Mouse (Mus musculus): ENCODE measurements around the gene Vstm2a. TPM values are rescaled to one million over a fixed set of nuclear protein-coding genes. Genes with fewer than 3 reads are reported as not detected.

The Vstm2a gene
- polyA plus RNA-seq, 1 experiment from 2014 or later, result 1.7 TPM

DNA sequence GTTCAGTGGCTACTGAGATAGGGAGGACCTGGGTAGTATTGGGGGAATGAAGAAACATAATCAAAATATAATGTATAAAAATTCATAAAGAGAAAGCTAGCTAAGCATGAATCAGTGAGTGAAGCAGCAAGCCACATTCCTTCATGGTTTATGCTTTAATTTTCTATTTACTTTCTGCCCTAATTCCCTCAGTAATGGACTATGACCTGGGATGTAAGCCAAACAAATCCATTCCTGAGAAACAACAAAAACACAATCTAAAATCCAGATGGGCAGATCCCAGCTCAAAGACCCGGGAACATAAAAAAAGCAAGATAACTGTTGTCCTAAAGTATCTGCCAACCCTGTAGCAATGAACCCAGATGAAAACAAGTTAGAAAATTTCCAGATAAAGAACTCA is 39.0 kb downstream of the Vstm2a start:
- no peaks in the 10 kb centered on the region for H3K27me3 ChIP-seq (ENCODE audit: control insufficient read depth, insufficient read depth, low read length)
- no peaks in the 10 kb centered on the region for H3K36me3 ChIP-seq (ENCODE audit: control insufficient read depth, insufficient read depth, low read length)
- H3K27ac ChIP-seq (ENCODE audit: low read length), result no peak overlapping the region
- no peak overlapping the region for H3K4me2 ChIP-seq (replicated peaks; ENCODE audit: low read depth, low read length)
- H3K9ac ChIP-seq (replicated peaks; ENCODE audit: low read depth, low read length), result no peak overlapping the region
- H3K9me3 ChIP-seq (ENCODE audit: control insufficient read depth, low read depth, low read length), result no peaks in the 10 kb centered on the region
- WGBS, result 47% methylated on average over 1 of the region's 1 CpGs
- no peak overlapping the region for H3K4me3 ChIP-seq (ENCODE audit: low read depth, low read length)
- no peaks in the 10 kb centered on the region for H3K4me1 ChIP-seq (ENCODE audit: control insufficient read depth, insufficient read depth, low read length)
- ATAC-seq (ENCODE audit: insufficient number of reproducible peaks, insufficient read depth, low FRiP score, low read depth), result no peak

DNA sequence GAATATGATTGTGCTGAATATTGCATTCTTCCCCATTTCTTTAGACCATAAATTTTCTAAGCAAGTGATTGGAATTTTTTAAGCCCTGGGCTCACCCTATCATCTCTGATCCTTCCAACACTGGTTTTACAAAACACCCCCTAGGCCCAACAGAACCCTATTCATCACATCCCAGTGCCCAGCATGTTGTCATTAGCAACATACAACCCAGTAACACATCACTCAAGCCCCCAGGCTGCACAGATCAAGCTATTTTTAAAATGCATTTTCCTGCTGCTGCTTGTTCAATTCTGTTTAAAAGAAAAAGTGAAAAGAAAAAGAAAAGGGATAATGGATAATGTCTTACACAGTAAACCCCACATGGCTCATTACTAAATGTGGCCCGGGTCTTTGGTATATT is 42.0 kb downstream of the Vstm2a start:
- H3K4me3 ChIP-seq (ENCODE audit: low read depth, low read length), result no peak overlapping the region
- no peaks in the 10 kb centered on the region for H3K4me1 ChIP-seq (ENCODE audit: control insufficient read depth, insufficient read depth, low read length)
- H3K36me3 ChIP-seq (ENCODE audit: control insufficient read depth, insufficient read depth, low read length), result no peaks in the 10 kb centered on the region
- H3K9ac ChIP-seq (replicated peaks; ENCODE audit: low read depth, low read length), result no peak overlapping the region
- 38% methylated on average over 1 of the region's 1 CpGs for WGBS
- H3K9me3 ChIP-seq (ENCODE audit: control insufficient read depth, low read depth, low read length), result no peaks in the 10 kb centered on the region
- H3K27me3 ChIP-seq (ENCODE audit: control insufficient read depth, insufficient read depth, low read length), result no peaks in the 10 kb centered on the region
- H3K27ac ChIP-seq (ENCODE audit: low read length), result no peak overlapping the region
- no peak overlapping the region for H3K4me2 ChIP-seq (replicated peaks; ENCODE audit: low read depth, low read length)
- no peak for ATAC-seq (ENCODE audit: insufficient number of reproducible peaks, insufficient read depth, low FRiP score, low read depth)

GRCm38 (mm10) chr11:16299960-16300359 is 42.4 kb downstream of the Vstm2a start:
- Histone ChIP-seq H3K4me2 (replicated peaks; ENCODE audit: low read depth, low read length) (no peak overlapping the region), H3K27ac (ENCODE audit: low read length) (no peak overlapping the region)

DNA sequence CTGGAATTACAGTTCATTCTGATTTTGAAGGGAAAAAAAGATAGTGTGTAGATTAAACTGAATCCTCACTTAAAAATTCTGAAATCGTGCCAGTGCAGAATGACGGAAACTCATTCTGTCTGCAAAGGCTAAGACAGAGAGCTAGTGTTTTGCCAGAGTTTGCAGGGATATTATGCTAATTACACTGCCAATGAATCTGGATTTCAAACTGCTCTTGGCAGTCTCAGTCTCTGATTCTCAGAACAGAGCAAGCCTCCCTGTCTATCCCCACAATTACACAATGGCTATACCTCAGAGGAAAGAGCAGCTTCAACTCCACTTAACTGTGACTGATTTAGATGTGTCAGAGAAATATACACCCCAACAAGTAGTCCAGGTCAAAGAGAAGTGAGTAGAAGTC is 43.2 kb downstream of the Vstm2a start:
- 64% methylated on average over 2 of the region's 2 CpGs for WGBS

More at GRCm38 (mm10) chr11:16299960-16300359, 42.4 kb downstream of the Vstm2a start:
- no peak overlapping the region for H3K4me3 ChIP-seq (ENCODE audit: low read depth, low read length)
- no peaks in the 10 kb centered on the region for H3K4me1 ChIP-seq (ENCODE audit: control insufficient read depth, insufficient read depth, low read length)
- WGBS, result 31% methylated on average over 1 of the region's 1 CpGs
- no peaks in the 10 kb centered on the region for H3K9me3 ChIP-seq (ENCODE audit: control insufficient read depth, low read depth, low read length)
- H3K27me3 ChIP-seq (ENCODE audit: control insufficient read depth, insufficient read depth, low read length), result no peaks in the 10 kb centered on the region
- no peaks in the 10 kb centered on the region for H3K36me3 ChIP-seq (ENCODE audit: control insufficient read depth, insufficient read depth, low read length)
- H3K9ac ChIP-seq (replicated peaks; ENCODE audit: low read depth, low read length), result no peak overlapping the region
- ATAC-seq (ENCODE audit: insufficient number of reproducible peaks, insufficient read depth, low FRiP score, low read depth), result no peak

DNA sequence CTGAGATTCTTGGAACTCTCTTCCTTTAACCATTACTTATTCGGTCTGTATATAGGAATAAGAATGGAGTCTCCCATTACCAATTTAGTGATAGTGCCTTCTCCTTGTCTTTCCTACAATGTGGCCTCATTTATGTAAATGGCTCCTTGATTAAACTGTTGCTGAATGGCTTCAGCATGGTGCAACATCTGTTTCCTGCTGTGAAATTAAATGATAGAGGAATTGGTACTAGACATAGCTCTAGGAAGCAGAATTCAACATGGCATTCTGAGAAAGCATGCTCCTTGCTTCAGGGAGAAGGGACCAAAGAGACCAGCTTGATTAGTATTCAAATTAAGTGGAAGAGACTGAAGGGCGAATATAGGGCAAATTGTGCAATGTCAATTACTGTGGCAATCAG is 57.6 kb downstream of the Vstm2a start:
- Histone ChIP-seq H3K9ac (replicated peaks; ENCODE audit: low read depth, low read length) (no peak overlapping the region), H3K27me3 (ENCODE audit: control insufficient read depth, insufficient read depth, low read length) (no peaks in the 10 kb centered on the region), H3K9me3 (ENCODE audit: control insufficient read depth, low read depth, low read length) (no peaks in the 10 kb centered on the region), H3K4me2 (replicated peaks; ENCODE audit: low read depth, low read length) (no peak overlapping the region), H3K27ac (ENCODE audit: low read length) (no peak overlapping the region), H3K4me1 (ENCODE audit: control insufficient read depth, insufficient read depth, low read length) (no peaks in the 10 kb centered on the region), H3K36me3 (ENCODE audit: control insufficient read depth, insufficient read depth, low read length) (no peaks in the 10 kb centered on the region), H3K4me3 (ENCODE audit: low read depth, low read length) (no peak overlapping the region)
- ATAC-seq (ENCODE audit: insufficient number of reproducible peaks, insufficient read depth, low FRiP score, low read depth), result no peak
- WGBS, result 89% methylated on average over 2 of the region's 2 CpGs

More for the DNA sequence above, 43.2 kb downstream of the Vstm2a start:
- no peaks in the 10 kb centered on the region for H3K4me1 ChIP-seq (ENCODE audit: control insufficient read depth, insufficient read depth, low read length)
- no peaks in the 10 kb centered on the region for H3K36me3 ChIP-seq (ENCODE audit: control insufficient read depth, insufficient read depth, low read length)
- H3K27me3 ChIP-seq (ENCODE audit: control insufficient read depth, insufficient read depth, low read length), result no peaks in the 10 kb centered on the region
- no peaks in the 10 kb centered on the region for H3K9me3 ChIP-seq (ENCODE audit: control insufficient read depth, low read depth, low read length)
- no peak overlapping the region for H3K9ac ChIP-seq (replicated peaks; ENCODE audit: low read depth, low read length)
- H3K27ac ChIP-seq (ENCODE audit: low read length), result no peak overlapping the region
- no peak for ATAC-seq (ENCODE audit: insufficient number of reproducible peaks, insufficient read depth, low FRiP score, low read depth)
- H3K4me2 ChIP-seq (replicated peaks; ENCODE audit: low read depth, low read length), result no peak overlapping the region
- H3K4me3 ChIP-seq (ENCODE audit: low read depth, low read length), result no peak overlapping the region

- H3K9ac ChIP-seq (replicated peaks; ENCODE audit: low read depth, low read length), result no peak overlapping the region
- ATAC-seq (ENCODE audit: insufficient number of reproducible peaks, insufficient read depth, low FRiP score, low read depth), result no peak
- H3K9me3 ChIP-seq (ENCODE audit: control insufficient read depth, low read depth, low read length), result no peaks in the 10 kb centered on the region
- no peaks in the 10 kb centered on the region for H3K27me3 ChIP-seq (ENCODE audit: control insufficient read depth, insufficient read depth, low read length)
- H3K36me3 ChIP-seq (ENCODE audit: control insufficient read depth, insufficient read depth, low read length), result no peaks in the 10 kb centered on the region
- WGBS, result 64% methylated on average over 3 of the region's 3 CpGs
- H3K4me3 ChIP-seq (ENCODE audit: low read depth, low read length), result no peak overlapping the region
- H3K4me2 ChIP-seq (replicated peaks; ENCODE audit: low read depth, low read length), result no peak overlapping the region
- H3K4me1 ChIP-seq (ENCODE audit: control insufficient read depth, insufficient read depth, low read length), result no peaks in the 10 kb centered on the region
- no peak overlapping the region for H3K27ac ChIP-seq (ENCODE audit: low read length)
These were observed 87.7 kb downstream of the Vstm2a start for GRCm38 (mm10) chr11:16345179-16345578.

DNA sequence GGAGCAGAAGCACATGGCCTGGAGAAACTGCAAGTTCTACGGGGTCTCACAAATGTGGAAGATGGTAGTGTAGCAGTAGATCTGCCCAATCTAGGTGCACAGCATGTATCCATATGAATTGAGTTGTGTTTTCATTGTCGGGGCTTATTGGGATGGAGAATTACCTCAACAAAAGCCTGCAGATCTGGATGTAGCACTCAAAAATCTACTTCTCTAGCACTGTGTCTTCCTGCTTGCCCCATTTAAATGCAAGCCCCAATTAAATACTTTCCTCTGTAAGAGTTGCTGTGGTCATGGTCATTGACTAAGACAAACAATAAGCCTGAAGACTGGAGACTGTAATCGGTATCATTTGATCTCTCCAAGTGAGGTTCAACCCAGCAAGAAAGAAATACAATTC is 88.2 kb downstream of the Vstm2a start:
- no peak overlapping the region for H3K27ac ChIP-seq (ENCODE audit: low read length)
- whole genome bisulfite sequencing, result 77% methylated on average over 3 of the region's 3 CpGs

GRCm38 (mm10) chr11:16351915-16352314 is 94.4 kb downstream of the Vstm2a start:
- Histone ChIP-seq H3K27ac (ENCODE audit: low read length) (no peak overlapping the region), H3K9ac (replicated peaks; ENCODE audit: low read depth, low read length) (no peak overlapping the region), H3K4me2 (replicated peaks; ENCODE audit: low read depth, low read length) (no peak overlapping the region), H3K9me3 (ENCODE audit: control insufficient read depth, low read depth, low read length) (no peaks in the 10 kb centered on the region), H3K27me3 (ENCODE audit: control insufficient read depth, insufficient read depth, low read length) (no peaks in the 10 kb centered on the region), H3K36me3 (ENCODE audit: control insufficient read depth, insufficient read depth, low read length) (no peaks in the 10 kb centered on the region), H3K4me3 (ENCODE audit: low read depth, low read length) (no peak overlapping the region), H3K4me1 (ENCODE audit: control insufficient read depth, insufficient read depth, low read length) (no peaks in the 10 kb centered on the region)
- ATAC-seq (ENCODE audit: insufficient number of reproducible peaks, insufficient read depth, low FRiP score, low read depth), result no peak
- WGBS, result 90% methylated on average over 4 of the region's 4 CpGs

More for the DNA sequence above, 88.2 kb downstream of the Vstm2a start:
- no peaks in the 10 kb centered on the region for H3K36me3 ChIP-seq (ENCODE audit: control insufficient read depth, insufficient read depth, low read length)
- no peak for ATAC-seq (ENCODE audit: insufficient number of reproducible peaks, insufficient read depth, low FRiP score, low read depth)
- H3K4me2 ChIP-seq (replicated peaks; ENCODE audit: low read depth, low read length), result no peak overlapping the region
- no peak overlapping the region for H3K9ac ChIP-seq (replicated peaks; ENCODE audit: low read depth, low read length)
- no peak overlapping the region for H3K4me3 ChIP-seq (ENCODE audit: low read depth, low read length)
- no peaks in the 10 kb centered on the region for H3K27me3 ChIP-seq (ENCODE audit: control insufficient read depth, insufficient read depth, low read length)
- H3K4me1 ChIP-seq (ENCODE audit: control insufficient read depth, insufficient read depth, low read length), result no peaks in the 10 kb centered on the region
- no peaks in the 10 kb centered on the region for H3K9me3 ChIP-seq (ENCODE audit: control insufficient read depth, low read depth, low read length)

GRCm38 (mm10) chr11:16354356-16354755 is 96.8 kb downstream of the Vstm2a start:
- H3K27ac ChIP-seq (ENCODE audit: low read length), result no peak overlapping the region
- no peak overlapping the region for H3K4me2 ChIP-seq (replicated peaks; ENCODE audit: low read depth, low read length)
- H3K9ac ChIP-seq (replicated peaks; ENCODE audit: low read depth, low read length), result no peak overlapping the region

More at GRCm38 (mm10) chr11:16354356-16354755, 96.8 kb downstream of the Vstm2a start:
- H3K9me3 ChIP-seq (ENCODE audit: control insufficient read depth, low read depth, low read length), result no peaks in the 10 kb centered on the region
- H3K36me3 ChIP-seq (ENCODE audit: control insufficient read depth, insufficient read depth, low read length), result no peaks in the 10 kb centered on the region
- H3K4me1 ChIP-seq (ENCODE audit: control insufficient read depth, insufficient read depth, low read length), result no peaks in the 10 kb centered on the region
- no peak overlapping the region for H3K4me3 ChIP-seq (ENCODE audit: low read depth, low read length)
- no peak for ATAC-seq (ENCODE audit: insufficient number of reproducible peaks, insufficient read depth, low FRiP score, low read depth)
- no peaks in the 10 kb centered on the region for H3K27me3 ChIP-seq (ENCODE audit: control insufficient read depth, insufficient read depth, low read length)

All from stomach, embryonic 14.5 days (tissue).